Mouse (Mus musculus) kidney, embryonic 14.5 days (tissue): ENCODE measurements at regions not wholly inside any gene's neighbourhood (a gene's known extent, or its start where the extent isn't known, plus 50 kb on each side); places are given as distances from the start of the nearest gene placed in this dataset.

Experiments
- ATAC-seq: fragments of 200-750 bp; cut with Nextera tagmentation; 2 replicates; pipeline ENCODE4 v1.8.0; 2017; ENCODE audit warnings: moderate number of reproducible peaks, mild to moderate bottlenecking, moderate TSS enrichment, moderate library complexity; ENCODE audit not compliant: low FRiP score, low TSS enrichment
- H3K27ac ChIP-seq: fragments of 300-500 bp; sonication (generic); 2 replicates; pipeline ENCODE4 v1.5.1; 2014; ENCODE audit warnings: low read depth, mild to moderate bottlenecking, low read length, moderate library complexity, mixed read lengths
- H3K27me3 ChIP-seq: fragments of 300-500 bp; sonication (generic); 2 replicates; pipeline ENCODE4 v1.6.1; 2014; ENCODE audit warnings: mild to moderate bottlenecking, low read length; ENCODE audit not compliant: control insufficient read depth, insufficient read depth
- H3K36me3 ChIP-seq: fragments of 300-500 bp; sonication (generic); 2 replicates; pipeline ENCODE4 v1.6.1; 2014; ENCODE audit warnings: low read length, mixed read lengths; ENCODE audit not compliant: control insufficient read depth, insufficient read depth
- H3K4me1 ChIP-seq: fragments of 300-500 bp; sonication (generic); 2 replicates; pipeline ENCODE4 v1.6.1; 2014; ENCODE audit warnings: low read length, mixed read lengths; ENCODE audit not compliant: control insufficient read depth, insufficient read depth
- H3K4me2 ChIP-seq: fragments of 300-500 bp; sonication (generic); replicated peaks from 2 replicates; pipeline ENCODE4 v1.6.1; 2014; ENCODE audit warnings: low read depth, mild to moderate bottlenecking, low read length
- H3K4me3 ChIP-seq: fragments of 300-500 bp; sonication (generic); 2 replicates; pipeline ENCODE4 v1.5.1; 2014; ENCODE audit warnings: mild to moderate bottlenecking, low read length
- H3K9ac ChIP-seq: fragments of 300-500 bp; sonication (generic); 2 replicates; pipeline ENCODE4 v1.6.1; 2014; ENCODE audit warnings: low read depth, mild to moderate bottlenecking, low read length, moderate library complexity
- H3K9me3 ChIP-seq: fragments of 300-500 bp; sonication (generic); 2 replicates; pipeline ENCODE4 v1.6.1; 2016; ENCODE audit warnings: low read length; ENCODE audit not compliant: control insufficient read depth
- WGBS: fragments of 180-500 bp; shearing (Covaris S2); extraction: QIAGEN DNeasy Blood & Tissue Kit; methylation state at CpG from one replicate; pipeline ENCODE4 v1.1.7; 2014; 5-methylcytosine and 5-hydroxymethylcytosine counted together

DNA sequence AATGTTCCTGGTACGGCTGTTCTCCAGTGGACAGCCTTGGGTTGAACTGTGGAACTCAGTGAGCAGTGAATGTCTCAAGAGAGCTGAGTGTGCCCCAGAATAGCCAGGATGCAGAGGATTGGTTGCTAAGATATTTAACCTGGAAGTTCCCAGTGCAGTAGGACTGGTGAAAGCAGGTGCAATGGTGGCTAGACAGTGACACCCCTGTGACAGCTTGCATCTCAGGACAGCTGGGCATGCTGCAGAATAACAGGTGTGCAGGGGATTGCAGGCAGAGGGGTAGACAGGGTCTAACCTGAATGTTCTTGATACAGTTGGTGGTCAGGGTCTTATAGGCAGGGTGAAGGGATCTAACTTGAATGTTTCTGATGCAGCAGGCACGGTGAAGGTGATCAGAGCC is 223.0 kb downstream of the Pabpc4l start:
- ATAC-seq: no peak
- Histone ChIP-seq H3K27ac (no peak overlapping the region), H3K4me1 (no peaks in the 10 kb centered on the region), H3K4me3 (no peak overlapping the region), H3K27me3 (no peaks in the 10 kb centered on the region), H3K9ac (no peak overlapping the region), H3K36me3 (no peaks in the 10 kb centered on the region), H3K9me3 (no peaks in the 10 kb centered on the region), H3K4me2 (no peak overlapping the region)
- WGBS: 84% methylated on average over 2 of the region's 2 CpGs

DNA sequence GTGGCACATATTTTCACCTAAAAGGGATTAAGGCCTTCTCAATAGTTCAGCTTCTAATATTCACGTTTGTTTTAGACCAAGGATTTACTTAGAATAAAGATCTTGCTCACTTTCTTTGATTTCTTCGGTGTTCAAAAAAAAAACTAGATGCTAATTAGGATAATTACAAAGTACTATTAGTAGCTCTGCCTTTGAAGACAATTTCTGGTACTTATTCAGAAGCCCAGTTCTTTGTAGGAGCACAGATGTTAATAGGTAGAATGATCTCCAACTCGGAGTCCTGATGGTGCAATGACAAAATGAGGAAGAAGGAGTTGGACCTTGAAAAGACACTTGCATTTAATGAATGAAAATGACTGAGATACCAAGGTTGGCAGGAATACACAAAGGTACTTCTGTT is 242.3 kb downstream of the Pabpc4l start:
- 81% methylated on average over 3 of the region's 3 CpGs for WGBS
- H3K36me3 ChIP-seq: no peaks in the 10 kb centered on the region

DNA sequence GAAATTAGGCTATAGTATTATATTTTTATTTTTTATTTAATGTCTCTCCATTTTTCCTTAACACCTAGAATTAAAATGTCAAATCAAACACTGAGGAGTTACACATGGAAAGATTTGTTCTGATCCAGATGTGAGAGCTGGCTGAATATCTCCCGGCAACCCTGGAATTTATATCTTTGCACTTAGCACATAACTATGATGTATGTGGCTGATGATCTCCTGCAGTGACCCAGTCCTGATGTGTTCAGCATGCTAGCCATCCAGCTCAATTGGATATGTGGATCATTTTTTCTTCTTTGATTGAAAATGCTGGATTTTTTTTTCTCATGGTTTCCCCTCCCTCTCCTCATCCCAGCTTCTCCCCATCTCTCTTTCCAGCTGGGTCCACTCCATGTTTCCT is 252.8 kb downstream of the Pabpc4l start:
- no peak overlapping the region for H3K27ac ChIP-seq
- no peaks in the 10 kb centered on the region for H3K4me1 ChIP-seq
- no peak overlapping the region for H3K4me2 ChIP-seq
- ATAC-seq: 0 out of 2 replicates have a peak, but pooled peaks have one; percentile 76
- no peaks in the 10 kb centered on the region for H3K36me3 ChIP-seq
- H3K9me3 ChIP-seq: no peaks in the 10 kb centered on the region
- no peaks in the 10 kb centered on the region for H3K27me3 ChIP-seq
- WGBS: 55% methylated on average over 1 of the region's 1 CpGs
- H3K9ac ChIP-seq: no peak overlapping the region
- H3K4me3 ChIP-seq: no peak overlapping the region

More for the DNA sequence above, 242.3 kb downstream of the Pabpc4l start:
- no peak overlapping the region for H3K9ac ChIP-seq
- no peaks in the 10 kb centered on the region for H3K9me3 ChIP-seq
- H3K4me2 ChIP-seq: no peak overlapping the region
- H3K27ac ChIP-seq: no peak overlapping the region
- no peak overlapping the region for H3K4me3 ChIP-seq
- H3K4me1 ChIP-seq: no peaks in the 10 kb centered on the region
- H3K27me3 ChIP-seq: no peaks in the 10 kb centered on the region
- ATAC-seq: no peak

DNA sequence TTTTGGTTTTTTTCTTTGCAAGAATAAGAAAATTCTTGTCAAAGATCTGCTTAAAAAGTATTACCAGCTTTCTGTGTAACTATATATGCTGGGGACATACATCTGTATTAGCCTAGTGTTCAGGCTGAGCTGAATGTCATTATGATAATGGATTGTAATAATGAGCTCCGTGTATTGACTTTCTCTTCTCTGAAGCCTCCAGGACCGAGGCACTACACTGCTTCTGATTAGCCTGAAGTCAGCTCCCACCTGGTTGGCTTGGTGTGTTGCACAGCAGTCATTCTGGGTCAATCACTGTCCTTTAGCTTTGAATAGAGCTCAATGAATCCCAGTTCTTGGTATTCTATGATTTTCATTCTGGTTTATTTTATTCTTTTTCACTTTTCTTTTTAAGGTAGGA is 253.3 kb downstream of the Pabpc4l start:
- H3K27ac ChIP-seq: no peak overlapping the region
- H3K4me2 ChIP-seq: no peak overlapping the region
- 74% methylated on average over 2 of the region's 2 CpGs for WGBS
- no peak for ATAC-seq
- H3K4me3 ChIP-seq: no peak overlapping the region
- H3K9me3 ChIP-seq: no peaks in the 10 kb centered on the region
- no peaks in the 10 kb centered on the region for H3K36me3 ChIP-seq
- H3K9ac ChIP-seq: no peak overlapping the region
- no peaks in the 10 kb centered on the region for H3K4me1 ChIP-seq
- H3K27me3 ChIP-seq: no peaks in the 10 kb centered on the region

DNA sequence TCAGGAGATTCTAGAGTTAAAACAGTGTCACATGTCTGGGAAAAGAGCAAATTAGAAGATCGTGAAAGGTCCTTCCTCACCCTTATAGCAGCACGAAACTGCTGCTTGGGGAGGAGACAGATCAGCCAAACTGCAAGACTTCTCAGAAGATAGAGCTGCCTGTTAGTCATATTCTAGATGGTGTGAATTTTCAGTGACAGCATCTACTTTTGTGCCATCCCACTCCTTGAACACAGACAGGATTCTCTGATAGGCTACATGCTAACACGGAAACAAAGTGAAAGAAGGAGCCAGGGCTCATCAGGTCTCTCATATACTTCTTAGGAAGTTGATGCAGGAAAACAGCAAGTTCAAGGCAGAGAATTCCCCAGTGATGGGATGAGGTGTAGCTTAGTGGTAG is 273.5 kb downstream of the Pabpc4l start:
- H3K36me3 ChIP-seq: no peaks in the 10 kb centered on the region
- H3K9me3 ChIP-seq: no peaks in the 10 kb centered on the region
- ATAC-seq: no peak
- no peaks in the 10 kb centered on the region for H3K27me3 ChIP-seq
- H3K4me1 ChIP-seq: no peaks in the 10 kb centered on the region
- H3K4me2 ChIP-seq: no peak overlapping the region
- no peak overlapping the region for H3K9ac ChIP-seq
- H3K27ac ChIP-seq: no peak overlapping the region
- no peak overlapping the region for H3K4me3 ChIP-seq
- WGBS: 92% methylated on average over 3 of the region's 3 CpGs

DNA sequence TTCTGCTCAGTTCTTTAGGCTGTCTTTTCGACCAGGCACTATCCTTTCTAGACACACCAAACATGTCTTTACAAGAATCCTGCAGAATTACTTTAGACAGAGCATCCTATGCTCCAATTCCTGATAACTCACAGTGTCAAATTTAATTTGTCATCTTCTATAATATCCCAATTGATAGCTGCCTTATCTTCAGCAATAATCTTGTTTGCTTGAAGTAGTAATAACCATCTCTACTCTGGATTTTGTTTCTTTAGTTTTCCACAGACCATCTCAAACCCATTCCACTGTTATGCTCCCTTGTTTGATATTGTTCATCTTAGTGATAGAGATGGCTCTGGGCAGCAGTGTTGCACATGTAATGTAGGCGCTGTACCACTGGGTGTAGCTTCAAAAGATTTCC is 297.6 kb downstream of the Pabpc4l start:
- 90% methylated on average over 2 of the region's 2 CpGs for WGBS
- no peaks in the 10 kb centered on the region for H3K27me3 ChIP-seq
- H3K4me3 ChIP-seq: no peak overlapping the region
- no peak overlapping the region for H3K27ac ChIP-seq
- H3K4me2 ChIP-seq: no peak overlapping the region
- H3K36me3 ChIP-seq: no peaks in the 10 kb centered on the region
- no peak overlapping the region for H3K9ac ChIP-seq
- ATAC-seq: no peak
- H3K9me3 ChIP-seq: no peaks in the 10 kb centered on the region
- no peaks in the 10 kb centered on the region for H3K4me1 ChIP-seq
